Mouse (Mus musculus) layer of hippocampus, adult 9-10 months (tissue): ENCODE results near the gene Srcin1.

Experiments
- DNase-seq: peaks from one replicate; pipeline ENCODE4 v3.0.0; 2022; ENCODE audit warnings: low spot score

Srcin1 gene

DNA sequence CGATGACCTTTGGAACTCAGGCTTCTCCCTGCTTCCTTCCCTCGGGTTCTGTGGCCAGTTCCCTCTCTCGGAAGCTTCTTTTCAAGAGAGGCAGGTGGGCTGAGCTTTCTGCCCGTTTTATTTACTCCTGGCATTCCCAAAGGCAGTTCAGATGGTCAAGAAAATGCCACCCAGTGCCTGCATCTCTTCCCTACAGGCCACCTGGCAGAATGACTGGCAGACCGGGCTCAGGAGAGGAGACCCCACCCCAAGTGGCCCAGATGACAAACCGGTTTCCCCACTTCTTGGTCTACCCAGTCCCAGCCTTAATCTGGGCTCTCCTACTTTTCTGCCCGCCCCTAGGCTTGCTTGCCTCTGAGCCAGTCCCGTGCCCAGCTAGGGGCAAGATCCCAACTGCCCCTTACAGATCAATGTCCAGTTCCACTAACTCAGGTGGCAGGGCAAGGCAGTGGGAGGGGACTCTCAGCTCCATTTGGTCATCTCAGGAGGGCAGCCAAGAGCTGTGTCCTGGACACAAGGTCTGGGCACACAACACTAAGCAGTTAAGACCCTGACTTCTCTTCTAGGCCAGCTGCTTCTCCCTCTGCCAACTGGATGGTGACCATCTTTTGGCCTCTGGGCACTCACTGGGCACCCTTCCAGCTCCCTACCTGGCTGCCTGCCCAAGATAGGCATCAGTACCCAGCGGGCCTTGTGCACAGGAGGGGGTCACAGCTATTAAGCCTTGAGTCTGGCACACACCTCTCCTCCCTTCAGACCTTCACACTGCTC lies at the start of gene Srcin1:
Gene Srcin1 (minus strand): TSS at position 51 of the 771 bp plus-strand sequence.
- DNase-seq: no peak

DNA sequence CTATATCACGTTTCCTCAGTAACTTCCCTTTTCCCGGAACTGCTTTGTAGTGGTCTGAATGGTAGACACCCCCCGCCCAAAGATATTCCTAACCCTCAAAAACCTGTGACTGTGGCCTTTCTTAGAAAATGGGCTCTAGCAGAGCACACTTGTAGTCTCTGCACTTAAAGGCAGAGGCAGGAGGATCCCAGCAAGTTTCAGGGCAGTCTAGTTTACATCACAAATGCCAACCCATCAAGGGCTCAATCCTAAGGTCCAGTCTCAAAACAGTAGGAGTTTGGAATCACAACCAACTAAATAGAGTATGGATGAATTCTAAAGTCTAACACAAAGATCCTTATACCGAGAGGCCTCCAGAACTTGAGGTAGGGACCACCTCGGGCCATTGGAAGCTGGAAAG lies 49.6 kb upstream of the Srcin1 start:
- DNase-seq: no peak

- DNase-seq: no peak
Observed at GRCm38 (mm10) chr11:97623166-97623565, 47.2 kb upstream of the Srcin1 start.

- peak; percentile 77 for DNase-seq
Observed at GRCm38 (mm10) chr11:97622440-97622839, 46.5 kb upstream of the Srcin1 start.

GRCm38 (mm10) chr11:97619391-97619795 lies 43.4 kb upstream of the Srcin1 start:
- DNase-seq: no peak

DNA sequence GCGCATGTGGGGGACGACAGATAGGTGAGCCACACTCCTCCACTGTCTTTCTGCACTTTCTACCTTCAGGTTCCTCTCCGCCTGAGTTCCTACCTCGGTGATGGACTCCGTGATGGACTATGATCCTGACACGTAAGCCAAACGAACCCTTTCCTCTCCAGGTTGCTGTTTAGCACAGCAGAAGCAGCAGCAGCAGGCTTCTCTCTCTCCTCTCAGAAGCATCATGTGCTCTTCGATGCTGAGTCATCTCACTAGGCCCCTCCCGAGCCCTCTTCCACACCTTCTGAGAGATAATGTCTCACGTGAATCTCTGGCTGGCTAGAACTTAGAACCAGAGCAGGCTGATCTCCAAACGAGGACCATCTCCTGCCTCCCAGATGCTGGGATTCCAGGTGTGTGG lies 42.4 kb upstream of the Srcin1 start:
- no peak for DNase-seq

- no peak for DNase-seq
Observed at GRCm38 (mm10) chr11:97615276-97615675, 39.3 kb upstream of the Srcin1 start.

DNA sequence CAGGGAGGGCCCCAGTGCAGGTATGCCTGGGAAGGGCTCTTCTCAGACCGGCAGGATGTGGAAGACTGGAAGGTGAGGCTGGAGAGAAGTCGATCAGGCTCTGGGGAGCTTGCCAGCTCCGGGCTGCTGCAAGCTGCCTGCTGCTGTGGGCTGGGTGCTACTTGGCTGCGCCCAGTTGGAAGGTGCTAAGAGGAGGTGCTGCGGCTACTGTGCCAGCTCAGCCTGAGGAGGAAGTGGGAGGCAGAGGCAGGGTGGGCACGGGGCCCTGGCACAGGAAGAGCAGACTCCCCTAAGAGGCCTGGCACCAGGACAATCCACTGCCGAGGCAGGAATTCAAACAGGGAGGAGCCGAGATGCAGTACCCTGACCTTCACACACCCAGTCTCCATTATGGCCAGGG lies 35.1 kb upstream of the Srcin1 start:
- DNase-seq: no peak

DNA sequence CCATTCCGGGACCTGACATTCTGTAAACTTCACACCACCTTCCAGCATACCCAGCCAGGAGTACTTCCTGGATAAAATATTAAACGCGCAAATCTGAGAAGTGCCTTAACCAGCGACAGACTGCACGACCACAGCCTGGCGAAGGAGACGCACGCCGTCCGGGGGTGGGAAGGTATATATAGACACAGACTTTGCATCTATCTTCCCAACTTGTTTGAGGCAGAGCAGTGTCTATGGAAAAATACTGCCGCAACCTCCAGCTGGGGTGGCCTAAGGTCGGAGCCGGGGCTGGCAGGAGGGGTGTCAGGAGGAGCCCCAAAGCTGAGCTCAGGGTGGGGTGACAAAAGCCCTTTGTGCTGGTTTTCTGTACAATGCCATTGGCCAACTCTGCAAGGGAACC lies 33.8 kb upstream of the Srcin1 start:
- DNase-seq: no peak

GRCm38 (mm10) chr11:97608933-97609332 lies 32.9 kb upstream of the Srcin1 start:
- no peak for DNase-seq

DNA sequence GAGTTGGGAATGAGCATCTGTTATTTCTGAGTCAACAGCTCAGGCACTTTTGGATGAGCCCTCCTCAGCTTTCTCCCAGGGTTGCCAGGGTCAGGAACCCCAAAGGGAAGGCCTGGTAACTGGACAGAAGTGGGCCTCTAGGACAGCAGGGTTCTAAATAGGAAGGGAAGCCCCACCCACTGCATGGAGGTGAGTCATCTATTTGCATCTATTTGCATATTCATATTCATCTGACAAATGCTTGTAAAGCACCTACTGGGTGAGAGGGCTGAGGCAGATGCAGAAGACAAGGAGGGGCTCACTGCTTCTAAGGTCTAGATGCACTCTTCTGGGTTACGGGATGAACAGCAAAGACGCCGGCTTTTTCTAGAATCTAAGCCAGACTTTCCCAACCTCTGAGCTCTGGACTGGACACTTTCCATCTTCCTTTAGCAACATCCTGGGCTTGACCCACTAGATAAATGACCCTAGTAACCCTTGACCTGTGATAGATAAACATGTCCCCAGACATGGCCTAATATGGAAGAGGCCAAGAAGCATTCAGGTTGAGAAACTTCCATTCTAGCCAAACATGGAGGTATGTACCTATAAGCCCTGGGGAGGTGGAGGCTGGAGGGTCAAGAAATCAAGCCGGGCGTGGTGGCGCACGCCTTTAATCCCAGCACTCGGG lies 31.2 kb upstream of the Srcin1 start:
- DNase-seq: no peak

- DNase-seq: no peak
Observed at GRCm38 (mm10) chr11:97603891-97604290, 27.9 kb upstream of the Srcin1 start.

- DNase-seq: no peak
Observed at GRCm38 (mm10) chr11:97602223-97602622, 26.2 kb upstream of the Srcin1 start.

GRCm38 (mm10) chr11:97599104-97599503 lies 23.1 kb upstream of the Srcin1 start:
- DNase-seq: no peak

GRCm38 (mm10) chr11:97597945-97598691 lies 22.1 kb upstream of the Srcin1 start:
- DNase-seq: no peak

DNA sequence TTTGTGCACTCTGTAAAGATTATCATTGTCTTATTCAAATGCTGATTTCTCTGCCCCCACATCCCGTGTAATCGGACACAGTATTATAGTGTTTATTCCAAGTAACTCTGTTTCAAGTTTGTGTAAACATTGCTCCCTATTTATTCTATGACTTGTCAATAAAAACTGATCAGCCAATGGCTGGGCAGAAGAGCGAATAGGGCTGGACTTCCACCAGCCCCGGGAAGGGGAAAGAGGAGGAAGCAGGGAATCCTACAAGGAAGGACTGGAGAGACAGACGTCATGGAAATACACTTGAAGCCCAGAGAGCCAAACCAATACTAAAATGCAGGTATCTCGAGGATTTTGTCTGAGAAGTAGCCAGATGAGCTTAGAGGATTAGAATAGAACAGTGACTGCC lies 18.1 kb upstream of the Srcin1 start:
- no peak for DNase-seq

GRCm38 (mm10) chr11:97591910-97592309 lies 15.9 kb upstream of the Srcin1 start:
- no peak for DNase-seq

GRCm38 (mm10) chr11:97590227-97590960 lies 14.4 kb upstream of the Srcin1 start:
- DNase-seq: no peak

GRCm38 (mm10) chr11:97589216-97589615 lies 13.2 kb upstream of the Srcin1 start:
- DNase-seq: no peak

- DNase-seq: no peak
Observed at GRCm38 (mm10) chr11:97585932-97586331, 9.9 kb upstream of the Srcin1 start.

GRCm38 (mm10) chr11:97584476-97584875 lies 8.5 kb upstream of the Srcin1 start:
- DNase-seq: no peak
